Mouse (Mus musculus) cerebellum, postnatal 25 days (tissue): ENCODE measurements around the gene Flcn.
"Not testable (repeated sequence)": the region's sequence is repeated elsewhere in the genome, so short reads cannot be mapped to it uniquely, and the experiment has no call there.

Experiments
- DNase-seq, 2 experiments: peaks; one replicate each; pipeline ENCODE4 v3.0.0; 2021; ENCODE audit warnings: mixed read lengths in 2 of 2

The Flcn gene

GRCm38 (mm10) chr11:59809670-59810474 is at the start of gene Flcn:
Gene Flcn, minus strand, starts transcription at chr11:59810016.
- peak; percentile 92 to 94 for DNase-seq

- no peak for DNase-seq
These were observed 43.0 kb upstream of the Flcn start for GRCm38 (mm10) chr11:59852865-59853264.

GRCm38 (mm10) chr11:59847891-59848884 is 38.4 kb upstream of the Flcn start:
- DNase-seq = peak; percentile 87 to 88

GRCm38 (mm10) chr11:59847131-59847530 is 37.3 kb upstream of the Flcn start:
- peak; percentile 54 to 73 for DNase-seq

- DNase-seq = no peak
These were observed 36.5 kb upstream of the Flcn start for GRCm38 (mm10) chr11:59846311-59846710.

- DNase-seq = peak; percentile 93 to 96
These were observed 29.8 kb upstream of the Flcn start, which contains the start of gene Cops3 for GRCm38 (mm10) chr11:59839459-59840126. Gene Cops3, minus strand, starts transcription at chr11:59839838.

- DNase-seq = peak; percentile 95 to 97
These were observed 29.2 kb upstream of the Flcn start, which contains the start of gene Nt5m for GRCm38 (mm10) chr11:59839008-59839458. Gene Nt5m, plus strand, starts transcription at chr11:59839447.

- DNase-seq = no peak
These were observed 28.6 kb upstream of the Flcn start for GRCm38 (mm10) chr11:59838426-59838825.

- not testable (repeated sequence) for DNase-seq
These were observed 28.0 kb upstream of the Flcn start for GRCm38 (mm10) chr11:59837789-59838188.

GRCm38 (mm10) chr11:59821625-59822024 is 11.8 kb upstream of the Flcn start:
- DNase-seq = no peak

- no peak for DNase-seq
These were observed 8.1 kb upstream of the Flcn start for GRCm38 (mm10) chr11:59817916-59818315.

GRCm38 (mm10) chr11:59815482-59816065 is 5.8 kb upstream of the Flcn start:
- DNase-seq = no peak

GRCm38 (mm10) chr11:59814936-59815335 is 5.1 kb upstream of the Flcn start:
- no peak for DNase-seq

- DNase-seq = no peak
These were observed 4.5 kb upstream of the Flcn start for GRCm38 (mm10) chr11:59814311-59814710.

- DNase-seq = no peak
These were observed 3.5 kb upstream of the Flcn start for GRCm38 (mm10) chr11:59813276-59813675.

GRCm38 (mm10) chr11:59811211-59811610 is 1.4 kb upstream of the Flcn start:
- DNase-seq = no peak

GRCm38 (mm10) chr11:59810480-59811158 is 803 bp upstream of the Flcn start:
- DNase-seq = no peak

GRCm38 (mm10) chr11:59809071-59809669 is 646 bp downstream of the Flcn start:
- DNase-seq = no peak

GRCm38 (mm10) chr11:59808170-59808960 is 1.5 kb downstream of the Flcn start:
- peak; percentile 40 to 47 for DNase-seq

GRCm38 (mm10) chr11:59805656-59806055 is 4.2 kb downstream of the Flcn start:
- peak; percentile 52 to 54 for DNase-seq
